In genomic region chr17:45597787-45598186, GRCm38 (mm10) we compare ENCODE assay signal across 9 mouse cellular contexts. TPM values are rescaled to one million over a fixed set of nuclear protein-coding genes. Genes with fewer than 3 reads are reported as not detected.
DNase-seq lines count a peak whose midpoint lies in the region; ATAC-seq lines count a peak whose summit lies in the region.
"Had no signal": no experiment of that assay in that cellular context is flagged by ENCODE, and none has a peak within 500 bp of the region (broad histone marks: within the 10 kb centered on the region; RNA-seq: fewer than 3 reads in every experiment).

No protein-coding gene starts in this region.

- ATAC-seq in CD4-positive, CD25-positive, alpha-beta regulatory T cell, adult 4 months, result no peak
- peak; percentile 12; the same call in 1 of the 2 replicates for ATAC-seq in megakaryocyte progenitor cell, adult 5-6 weeks (replicated peaks; ENCODE audit: poor library complexity)

- peak; percentile 30 for DNase-seq in CD4-positive, CD25-positive, alpha-beta regulatory T cell, adult 2 months (ENCODE audit: low read depth, low spot score)
- peak; percentile 61 for DNase-seq in kidney, postnatal 10 days
- no peak for DNase-seq in kidney, adult 11 months
- DNase-seq in cerebellum, adult 9-11 months, result peak; percentile 56
- DNase-seq in thymus, postnatal 36 days, result no peak
- no peak for DNase-seq in right cerebral cortex, postnatal 25 days

RNA-seq across cellular contexts. Expression of gene Slc29a1, which starts 1.6 kb away (rescaled TPM):
- 100 to 1,000 TPM in 1 of 2 experiments, 10 to 100 TPM in 1; 88.0 to 154 TPM for polyA plus RNA-seq in CD4-positive, CD25-positive, alpha-beta regulatory T cell, adult 4 months (2017; shearing (Covaris generic))
- 43.5 and 67.7 TPM in 2 replicates for total RNA-seq in megakaryocyte progenitor cell, adult 5-6 weeks (2015)
- total RNA-seq in megakaryocyte progenitor cell, adult 5-6 weeks (2017), result 64.1 and 64.3 TPM in 2 replicates

RNA-seq across cellular contexts. Expression of gene Mymx, which starts 4.1 kb away (rescaled TPM):
- not detected for polyA plus RNA-seq in CD4-positive, CD25-positive, alpha-beta regulatory T cell, adult 4 months (2017; shearing (Covaris generic))
- not detected in 2 replicates for total RNA-seq in megakaryocyte progenitor cell, adult 5-6 weeks (2015)
- not detected in 2 replicates for total RNA-seq in megakaryocyte progenitor cell, adult 5-6 weeks (2017)
- polyA plus RNA-seq: intestine, embryonic 14.5 days had no signal

RNA-seq across cellular contexts. Expression of gene Hsp90ab1, which starts 24.7 kb away (rescaled TPM):
- polyA plus RNA-seq in CD4-positive, CD25-positive, alpha-beta regulatory T cell, adult 4 months (2017; shearing (Covaris generic)), result 1,000 to 10,000 TPM; 1,172 to 1,222 TPM
- total RNA-seq in megakaryocyte progenitor cell, adult 5-6 weeks (2015), result 1,239 and 1,324 TPM in 2 replicates
- 2,380 and 2,713 TPM in 2 replicates for total RNA-seq in megakaryocyte progenitor cell, adult 5-6 weeks (2017)

RNA-seq across cellular contexts. Expression of gene Slc35b2, which starts 34.1 kb away (rescaled TPM):
- 10 to 100 TPM; 27.6 to 39.0 TPM for polyA plus RNA-seq in CD4-positive, CD25-positive, alpha-beta regulatory T cell, adult 4 months (2017; shearing (Covaris generic))
- total RNA-seq in megakaryocyte progenitor cell, adult 5-6 weeks (2015), result 80.2 and 85.9 TPM in 2 replicates
- 84.9 and 120 TPM in 2 replicates for total RNA-seq in megakaryocyte progenitor cell, adult 5-6 weeks (2017)

RNA-seq across cellular contexts. Expression of gene Nfkbie, which starts 42.3 kb away (rescaled TPM):
- polyA plus RNA-seq in CD4-positive, CD25-positive, alpha-beta regulatory T cell, adult 4 months (2017; shearing (Covaris generic)), result 10 to 100 TPM; 33.1 to 48.1 TPM
- total RNA-seq in megakaryocyte progenitor cell, adult 5-6 weeks (2015), result 5.7 and 7.0 TPM in 2 replicates
- total RNA-seq in megakaryocyte progenitor cell, adult 5-6 weeks (2017), result 5.1 and 9.5 TPM in 2 replicates

Comparison
In these comparisons a context has a peak if more than half of its experiments do, and no peak if none do; other contexts are left out.
1. DNase-seq: peak in CD4-positive, CD25-positive, alpha-beta regulatory T cell, adult 2 months (single experiment), kidney, postnatal 10 days (single experiment) and cerebellum, adult 9-11 months (single experiment); none in kidney, adult 11 months (single experiment), thymus, postnatal 36 days (0 of 2) and right cerebral cortex, postnatal 25 days (single experiment).